Mouse (Mus musculus): ENCODE results near the gene Dmxl2. TPM values are rescaled to one million over a fixed set of nuclear protein-coding genes. Genes with fewer than 3 reads are reported as not detected.

Dmxl2 gene
- total and polyA plus RNA-seq, 3 experiments: 6.1 to 238 (median 9.1) TPM

GRCm38 (mm10) chr9:54499291-54499690 is 2.1 kb downstream of the Dmxl2 start:
- H3K36me3 ChIP-seq (ENCODE audit: control insufficient read depth in 1 of 2, insufficient read depth in 2 of 2, low read length in 2 of 2): peaks cover 0 to 7% of the 10 kb centered on the region in 2 experiments; a peak in 1 of 4 replicates
- peaks cover 3% of the 10 kb centered on the region for H3K79me2 ChIP-seq (ENCODE audit: control insufficient read depth, insufficient read depth, low read length, poor library complexity)
- no peak overlapping the region for H3K27ac ChIP-seq (ENCODE audit: control insufficient read depth, low read depth, low read length)
- no peaks in the 10 kb centered on the region for H3K9me3 ChIP-seq (replicated peaks; ENCODE audit: insufficient read depth, low read length)
- H3K4me3 ChIP-seq (ENCODE audit: control insufficient read depth in 1 of 2, insufficient read depth in 1 of 2, low read depth in 2 of 2, low read length in 2 of 2): no peak overlapping the region
- peaks cover 7 to 8% of the 10 kb centered on the region in 2 experiments; a peak in 2 of 4 replicates for H3K4me1 ChIP-seq (ENCODE audit: control insufficient read depth in 1 of 2, insufficient read depth in 2 of 2, low read length in 2 of 2)
- TF ChIP-seq RAD21 (IDR thresholded peaks at IDR 0.05; ENCODE audit: low read depth, low read length) (no peak), ZKSCAN1 (IDR thresholded peaks at IDR 0.05; ENCODE audit: low read depth, low read length) (no peak), CTCF (IDR thresholded peaks at IDR 0.05 in 2 of 3, conservative IDR thresholded peaks at IDR 0.05 in 1 of 3; ENCODE audit: control insufficient read depth in 1 of 3, insufficient read depth in 1 of 3, low read depth in 2 of 3, low read length in 3 of 3, poor library complexity in 1 of 3, severe bottlenecking in 1 of 3) (no peak), USF1 (IDR thresholded peaks at IDR 0.05; ENCODE audit: low read depth, low read length) (no peak), ELF1 (IDR thresholded peaks at IDR 0.05; ENCODE audit: low read depth, low read length) (no peak), HCFC1 (IDR thresholded peaks at IDR 0.05; ENCODE audit: low read depth, low read length) (no peak), TBP (IDR thresholded peaks at IDR 0.05; ENCODE audit: low read depth, low read length) (no peak), BHLHE40 (IDR thresholded peaks at IDR 0.05; ENCODE audit: borderline replicate concordance, low read depth, low read length) (no peak), E2F4 (IDR thresholded peaks at IDR 0.05; ENCODE audit: borderline replicate concordance, low read depth, low read length) (no peak), POLR2A (IDR thresholded peaks at IDR 0.05; ENCODE audit: control insufficient read depth in 1 of 2, insufficient read depth in 1 of 2, low read depth in 1 of 2, low read length in 2 of 2, poor library complexity in 1 of 2) (no peak), TCF12 (IDR thresholded peaks at IDR 0.05; ENCODE audit: low read depth, low read length) (no peak), SIN3A (IDR thresholded peaks at IDR 0.05; ENCODE audit: low read length) (no peak), MAX (IDR thresholded peaks at IDR 0.05; ENCODE audit: low read length) (no peak), GATA1 (IDR thresholded peaks at IDR 0.05; ENCODE audit: low read depth, low read length) (no peak), ZMIZ1 (IDR thresholded peaks at IDR 0.05; ENCODE audit: low read depth, low read length) (no peak), KAT2A (conservative IDR thresholded peaks at IDR 0.05; ENCODE audit: low read depth, low read length) (no peak), MAZ (IDR thresholded peaks at IDR 0.05; ENCODE audit: low read depth, low read length) (no peak), POLR2AphosphoS2 (IDR thresholded peaks at IDR 0.05; ENCODE audit: low read length) (no peak), SMC3 (IDR thresholded peaks at IDR 0.05; ENCODE audit: low read depth, low read length) (no peak), EP300 (IDR thresholded peaks at IDR 0.05; ENCODE audit: low read depth in 1 of 2, low read length in 2 of 2) (no peak)
- no peak overlapping the region for H3K9ac ChIP-seq (ENCODE audit: control insufficient read depth, low read depth, low read length, poor library complexity, severe bottlenecking)
- no peak for DNase-seq (ENCODE audit: low read depth, low spot score)
- H3K27me3 ChIP-seq (ENCODE audit: control insufficient read depth in 1 of 2, insufficient read depth in 2 of 2, low read length in 2 of 2): no peaks in the 10 kb centered on the region

- Histone ChIP-seq H3K79me2 (ENCODE audit: control insufficient read depth, insufficient read depth, low read length, poor library complexity) (peaks cover 1% of the 10 kb centered on the region; the same call in 1 of the 2 replicates), H3K4me1 (ENCODE audit: control insufficient read depth in 1 of 2, insufficient read depth in 2 of 2, low read length in 2 of 2) (peaks cover 22 to 27% of the 10 kb centered on the region in 2 experiments), H3K9me3 (replicated peaks; ENCODE audit: insufficient read depth, low read length) (no peaks in the 10 kb centered on the region), H3K9ac (ENCODE audit: control insufficient read depth, low read depth, low read length, poor library complexity, severe bottlenecking) (no peak overlapping the region), H3K27ac (ENCODE audit: control insufficient read depth, low read depth, low read length) (peak overlapping the region; percentile 84), H3K4me3 (ENCODE audit: control insufficient read depth in 1 of 2, insufficient read depth in 1 of 2, low read depth in 2 of 2, low read length in 2 of 2) (no peak overlapping the region), H3K36me3 (ENCODE audit: control insufficient read depth in 1 of 2, insufficient read depth in 2 of 2, low read length in 2 of 2) (peaks cover 0 to 21% of the 10 kb centered on the region in 2 experiments; a peak in 2 of 4 replicates), H3K27me3 (ENCODE audit: control insufficient read depth in 1 of 2, insufficient read depth in 2 of 2, low read length in 2 of 2) (no peaks in the 10 kb centered on the region)
- no peak for TF ChIP-seq USF1 (IDR thresholded peaks at IDR 0.05; ENCODE audit: low read depth, low read length)
- no peak for TF ChIP-seq HCFC1 (IDR thresholded peaks at IDR 0.05; ENCODE audit: low read depth, low read length)
- TF ChIP-seq SMC3 (IDR thresholded peaks at IDR 0.05; ENCODE audit: low read depth, low read length): peak; percentile 16; the same call in 1 of the 2 replicates
- no peak for TF ChIP-seq ZNF384 (IDR thresholded peaks at IDR 0.05; ENCODE audit: low read depth, low read length)
- peak; percentile 89 for TF ChIP-seq ZMIZ1 (IDR thresholded peaks at IDR 0.05; ENCODE audit: low read depth, low read length)
- TF ChIP-seq POLR2AphosphoS2 (IDR thresholded peaks at IDR 0.05; ENCODE audit: low read length): peak; percentile 94
- TF ChIP-seq NELFE (IDR thresholded peaks at IDR 0.05; ENCODE audit: low read depth, low read length): peak; percentile 13; the same call in 1 of the 2 replicates
- TF ChIP-seq ZKSCAN1 (IDR thresholded peaks at IDR 0.05; ENCODE audit: low read depth, low read length): no peak
- no peak for TF ChIP-seq GATA1 (IDR thresholded peaks at IDR 0.05; ENCODE audit: low read depth, low read length)
- no peak for TF ChIP-seq MAFK (IDR thresholded peaks at IDR 0.05; ENCODE audit: borderline replicate concordance, low read depth, low read length)
- TF ChIP-seq USF2 (IDR thresholded peaks at IDR 0.05; ENCODE audit: borderline replicate concordance in 1 of 2, insufficient read depth in 1 of 2, low read depth in 1 of 2, low read length in 2 of 2): 0 out of 4 replicates have a peak, but pooled peaks of 1 of the 2 experiments have one; percentile 10
- TF ChIP-seq MYC (IDR thresholded peaks at IDR 0.05; ENCODE audit: low read depth, low read length): no peak
- no peak for TF ChIP-seq SIN3A (IDR thresholded peaks at IDR 0.05; ENCODE audit: low read length)
- TF ChIP-seq RCOR1 (IDR thresholded peaks at IDR 0.05; ENCODE audit: low read depth, low read length): no peak
- no peak for DNase-seq (ENCODE audit: low read depth, low spot score)
Observed at GRCm38 (mm10) chr9:54490431-54490830, 11.0 kb downstream of the Dmxl2 start.

Measured in MEL (cell line).